Mouse (Mus musculus) mammary gland, adult 2 months (tissue): Measurements from ENCODE around the gene Prkar2b. TPM values are rescaled to one million over a fixed set of nuclear protein-coding genes. Genes with fewer than 3 reads are reported as not detected.

Experiments
- polyA plus RNA-seq: library from polyadenylated mRNA; depleted of rRNA; stranded (reverse); fragments of >200 nt; gene quantifications from 2 replicates; pipeline ENCODE4 v1.2.3, GENCODE M21; 2012; ENCODE audit warnings: low replicate concordance; rRNA removed

Gene Prkar2b
- 51.0 and 113 TPM in 2 replicates for polyA plus RNA-seq

DNA sequence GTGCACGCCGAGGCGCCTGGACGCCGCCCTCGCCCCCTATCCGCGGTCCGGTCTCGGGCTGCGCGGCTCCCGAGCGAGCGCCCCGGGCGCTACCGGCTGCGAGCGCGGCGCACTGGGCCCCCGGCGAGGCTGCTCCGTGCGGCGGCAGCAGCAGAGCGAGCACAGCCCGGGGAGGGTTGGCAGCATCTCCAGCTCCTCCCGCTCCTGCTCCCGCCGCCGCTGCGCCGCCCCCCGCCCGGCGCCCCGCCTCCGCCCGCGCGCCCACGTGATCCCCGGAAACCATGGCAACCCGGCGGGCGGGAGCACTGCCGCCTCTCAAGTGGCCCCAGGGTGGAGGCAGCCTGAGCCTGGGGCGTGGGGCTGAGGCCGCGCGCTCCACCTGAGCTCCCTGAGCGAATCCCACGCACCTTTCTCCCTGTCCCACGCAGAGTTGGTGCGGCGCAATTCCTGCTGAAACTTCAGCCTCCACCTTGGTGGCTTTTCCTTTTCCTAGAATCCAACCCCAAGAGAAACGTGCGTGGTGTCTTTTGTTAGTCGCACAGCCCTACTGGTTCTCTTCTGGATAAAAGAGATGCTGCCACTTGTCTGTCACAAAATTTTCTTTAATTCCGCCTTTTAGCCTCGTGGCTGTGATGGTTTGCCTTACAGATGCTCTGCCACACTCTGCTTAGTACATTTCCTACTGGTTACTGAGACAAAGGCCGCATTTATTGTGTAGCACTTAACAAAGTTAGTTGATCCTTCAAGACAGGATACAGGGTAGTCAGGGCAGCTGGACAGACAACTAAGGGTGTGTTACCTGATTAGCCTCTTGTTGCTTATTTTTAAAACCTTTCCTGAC, at the start of gene Prkar2b:
Gene Prkar2b (minus strand): TSS at position 207 of the 841 bp plus-strand sequence.

DNA sequence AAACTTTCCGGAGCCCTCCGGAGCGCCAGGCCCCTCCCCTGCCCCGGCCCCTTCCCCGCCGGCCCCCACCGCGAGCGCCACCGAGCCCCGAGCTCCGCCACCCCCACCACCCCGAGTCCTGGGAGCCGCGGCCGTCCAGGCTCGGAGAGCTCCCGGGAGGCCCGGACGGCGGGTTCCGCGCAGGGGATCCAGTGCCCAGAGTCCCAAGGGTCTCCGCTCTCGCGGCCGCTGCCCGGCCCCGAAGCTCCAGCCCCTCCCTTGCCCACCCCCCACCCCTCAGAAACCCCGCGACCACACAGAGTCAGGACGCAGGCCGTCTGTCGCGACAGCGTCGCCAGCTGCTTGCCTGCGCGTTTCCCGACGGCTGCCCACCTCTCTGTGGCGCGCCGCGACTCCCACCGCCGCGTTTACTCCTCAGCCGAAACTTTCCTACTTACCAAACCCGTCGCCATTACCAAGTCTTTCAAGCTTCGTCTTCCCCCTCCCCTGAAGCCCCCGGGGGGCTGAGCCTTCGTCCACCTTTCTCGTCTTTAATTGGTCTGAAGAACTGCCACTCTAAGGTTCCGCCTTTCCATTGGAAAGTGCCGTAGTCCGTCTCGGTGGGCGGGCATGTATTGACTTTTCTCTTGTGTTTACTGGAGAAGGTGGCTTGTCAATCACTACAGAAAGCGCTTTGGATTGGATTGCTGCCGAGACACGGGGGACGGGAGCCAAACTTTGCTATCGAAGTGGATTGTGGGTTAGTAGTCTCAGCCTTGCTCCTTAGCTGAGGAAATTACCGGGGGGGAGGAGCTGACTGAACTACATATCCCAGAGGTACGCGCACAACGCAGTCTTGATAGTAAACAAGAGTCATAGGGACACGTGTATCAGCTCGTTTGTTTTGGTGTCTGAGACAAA, 111.1 kb downstream of the Prkar2b start, which contains the start of gene Hbp1:
Gene Hbp1 (minus strand): TSS at position 777 of the 900 bp plus-strand sequence.

Other genes with a start within 250 kb of the Prkar2b start
- 58.9 and 127 TPM in 2 replicates for gene Hbp1, start 110.8 kb downstream of the Prkar2b start, polyA plus RNA-seq
- gene Pik3cg, start 147.4 kb upstream of the Prkar2b start, polyA plus RNA-seq = 11.4 and 12.2 TPM in 2 replicates